Mouse (Mus musculus) kidney, adult 2 months (tissue): ENCODE results near the gene Pml.

ENCODE experiments used
- CTCF ChIP-seq: fragments of 200-500 bp; conservative IDR thresholded peaks from 2 replicates; pipeline ENCODE4 v1.5.1; 2011; ENCODE audit warnings: low read depth, mild to moderate bottlenecking, control low read depth, low read length, moderate library complexity, mixed read lengths; ENCODE audit not compliant: insufficient read depth, insufficient read length
- POLR2A ChIP-seq: fragments of 200-500 bp; IDR thresholded peaks from one replicate; pipeline ENCODE4 v1.6.1; 2011; ENCODE audit warnings: low read depth, low read length, control low read depth

DNA sequence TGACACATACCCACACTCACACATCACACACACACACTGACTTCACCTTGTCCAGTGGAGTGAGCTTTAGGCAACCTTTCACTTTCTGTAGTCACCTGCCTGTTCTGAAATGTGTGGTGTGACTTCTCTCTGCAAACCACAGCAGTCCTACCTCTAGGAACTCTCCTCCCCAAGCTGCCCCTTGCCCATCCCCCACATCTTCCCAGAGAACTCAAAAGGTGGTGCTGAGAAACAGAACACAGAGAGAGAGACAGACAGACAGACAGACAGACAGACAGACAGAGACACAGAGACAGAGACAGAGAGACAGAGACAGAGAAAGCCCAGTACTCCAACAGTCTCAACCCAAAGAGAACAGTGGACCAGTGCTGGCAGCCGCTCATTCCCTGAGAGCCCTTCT is 53.9 kb downstream of the Pml start:
- no peak for TF ChIP-seq CTCF
- TF ChIP-seq POLR2A, result no peak
